Mouse (Mus musculus) testis, adult 2 months (tissue): ENCODE data around the gene Adgb. TPM values are rescaled to one million over a fixed set of nuclear protein-coding genes. Genes with fewer than 3 reads are reported as not detected.

Source experiments
- H3K27ac ChIP-seq: fragments of 200-500 bp; 2 replicates; pipeline ENCODE4 v1.5.1; 2012; ENCODE audit warnings: low read depth, low read length; ENCODE audit not compliant: control insufficient read depth, insufficient read depth
- H3K27me3 ChIP-seq: fragments of 200-500 bp; 2 replicates; pipeline ENCODE4 v1.6.1; 2012; ENCODE audit warnings: mild to moderate bottlenecking, low read length, moderate library complexity; ENCODE audit not compliant: control insufficient read depth, insufficient read depth
- H3K36me3 ChIP-seq: fragments of 200-500 bp; 2 replicates; pipeline ENCODE4 v1.6.1; 2012; ENCODE audit warnings: mild to moderate bottlenecking, low read length; ENCODE audit not compliant: control insufficient read depth, insufficient read depth
- H3K4me1 ChIP-seq: fragments of 200-500 bp; 2 replicates; pipeline ENCODE4 v1.6.1; 2012; ENCODE audit warnings: low read length; ENCODE audit not compliant: control insufficient read depth, insufficient read depth
- H3K4me3 ChIP-seq: fragments of 200-500 bp; 2 replicates; pipeline ENCODE4 v1.5.1; 2012; ENCODE audit warnings: low read depth, mild to moderate bottlenecking, low read length, moderate library complexity, mixed read lengths; ENCODE audit not compliant: control insufficient read depth
- CTCF ChIP-seq: fragments of 200-500 bp; IDR thresholded peaks from 2 replicates; pipeline ENCODE4 v1.5.1; 2012; ENCODE audit warnings: low read depth, mild to moderate bottlenecking, inconsistent platforms, low read length, moderate library complexity; ENCODE audit not compliant: control insufficient read depth, insufficient read depth, insufficient replicate concordance
- POLR2A ChIP-seq: fragments of 200-500 bp; IDR thresholded peaks from 2 replicates; pipeline ENCODE4 v1.6.1; 2012; ENCODE audit warnings: low read depth, mild to moderate bottlenecking, inconsistent platforms, low read length, moderate library complexity; ENCODE audit not compliant: control insufficient read depth
- polyA plus RNA-seq: library from polyadenylated mRNA; depleted of rRNA; stranded (reverse); fragments of >200 nt; gene quantifications from 2 replicates; pipeline ENCODE4 v1.2.3, GENCODE M21; 2012

The Adgb gene
- polyA plus RNA-seq, 1 experiment, result 16.1 TPM

DNA sequence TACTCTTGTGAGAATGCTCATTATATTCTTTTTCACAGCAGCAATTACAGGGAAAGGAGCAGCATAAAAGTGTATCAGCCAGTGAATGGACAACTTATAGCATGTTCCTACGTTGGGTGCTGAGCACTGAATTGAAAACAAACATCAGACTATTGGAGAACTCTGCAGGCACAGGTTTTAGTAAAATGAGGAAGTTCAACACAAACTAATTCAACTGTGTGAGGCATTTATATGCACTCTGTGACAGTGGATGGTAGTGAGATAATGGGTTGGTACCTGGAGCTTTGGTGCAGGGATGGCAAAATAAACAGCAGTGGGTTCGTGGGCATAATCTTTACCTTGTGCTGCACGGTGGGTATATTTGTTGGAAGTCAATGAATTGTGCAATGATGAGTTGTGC lies 121.6 kb downstream of the Adgb start:
- Histone ChIP-seq H3K27me3 (no peaks in the 10 kb centered on the region), H3K36me3 (no peaks in the 10 kb centered on the region), H3K27ac (no peak overlapping the region), H3K4me1 (no peaks in the 10 kb centered on the region), H3K4me3 (no peak overlapping the region)
- no peak for TF ChIP-seq POLR2A
- TF ChIP-seq CTCF, result no peak

DNA sequence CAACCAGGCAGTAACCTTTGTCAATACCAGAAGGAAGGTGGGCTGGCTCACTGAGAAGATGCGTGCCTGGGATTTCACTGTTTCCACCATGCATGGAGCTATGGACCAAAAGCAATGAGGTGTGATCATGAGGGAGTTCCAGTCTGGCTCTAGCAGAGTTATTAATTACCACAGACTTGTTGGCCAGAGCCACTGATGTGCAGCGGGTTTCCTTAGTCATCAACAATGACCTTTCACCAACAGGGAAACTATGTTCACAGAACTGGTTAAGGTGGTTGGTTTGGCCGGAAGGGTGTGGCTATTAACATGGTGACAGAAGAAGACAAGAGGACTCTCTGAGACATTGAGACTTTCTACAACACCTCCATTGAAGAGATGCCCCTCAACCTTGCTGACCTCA lies 128.2 kb downstream of the Adgb start:
- Histone ChIP-seq H3K4me3 (no peak overlapping the region), H3K4me1 (no peaks in the 10 kb centered on the region), H3K27ac (no peak overlapping the region), H3K27me3 (no peaks in the 10 kb centered on the region), H3K36me3 (no peaks in the 10 kb centered on the region)
- TF ChIP-seq CTCF (no peak), POLR2A (no peak)

DNA sequence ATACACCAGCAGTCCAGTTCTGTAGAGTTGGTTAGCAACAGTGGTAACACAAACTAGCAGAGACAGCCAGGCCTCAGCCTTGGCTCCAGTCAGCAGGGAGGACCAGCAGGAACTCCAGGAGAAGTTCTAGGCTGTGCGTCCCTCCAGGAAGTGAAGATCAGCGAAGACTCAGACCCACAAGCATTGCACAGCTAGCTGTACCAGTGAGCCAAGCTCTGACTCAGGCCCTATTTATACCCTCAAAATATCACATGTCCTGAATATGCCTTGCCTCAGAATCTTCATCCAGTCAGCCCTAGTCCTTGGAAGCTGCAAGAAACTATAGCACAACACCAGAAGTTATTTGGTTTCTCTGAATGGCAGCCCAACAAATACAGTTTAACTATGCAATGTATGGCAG lies 146.6 kb downstream of the Adgb start:
- no peak overlapping the region for H3K27ac ChIP-seq
- H3K27me3 ChIP-seq, result no peaks in the 10 kb centered on the region
- H3K4me3 ChIP-seq, result no peak overlapping the region
- no peak for TF ChIP-seq CTCF
- TF ChIP-seq POLR2A, result no peak
- no peaks in the 10 kb centered on the region for H3K36me3 ChIP-seq
- peaks cover 6% of the 10 kb centered on the region for H3K4me1 ChIP-seq

DNA sequence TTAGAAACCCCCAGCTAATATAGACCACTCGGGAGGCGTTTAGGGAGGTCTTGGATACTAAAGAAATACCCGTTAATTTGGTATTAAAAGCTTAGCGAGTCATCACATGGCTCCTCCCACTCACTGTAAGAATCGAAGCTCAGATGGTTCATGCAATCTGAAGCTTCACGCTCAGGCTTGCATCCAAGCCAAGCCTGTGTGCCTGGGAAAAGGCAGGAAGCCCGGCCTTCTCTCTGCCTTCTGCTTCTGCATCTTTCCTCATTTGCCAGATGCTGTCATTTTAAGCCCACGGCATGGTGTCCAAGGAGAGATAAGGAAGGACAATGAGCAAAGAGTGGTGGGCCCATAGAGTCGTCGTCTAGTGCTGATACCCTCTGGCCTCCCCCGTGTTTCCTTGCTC lies 149.2 kb downstream of the Adgb start:
- H3K4me1 ChIP-seq, result peaks cover 6% of the 10 kb centered on the region
- no peaks in the 10 kb centered on the region for H3K27me3 ChIP-seq
- H3K27ac ChIP-seq, result no peak overlapping the region
- no peak overlapping the region for H3K4me3 ChIP-seq
- H3K36me3 ChIP-seq, result no peaks in the 10 kb centered on the region
- no peak for TF ChIP-seq POLR2A
- TF ChIP-seq CTCF, result no peak

DNA sequence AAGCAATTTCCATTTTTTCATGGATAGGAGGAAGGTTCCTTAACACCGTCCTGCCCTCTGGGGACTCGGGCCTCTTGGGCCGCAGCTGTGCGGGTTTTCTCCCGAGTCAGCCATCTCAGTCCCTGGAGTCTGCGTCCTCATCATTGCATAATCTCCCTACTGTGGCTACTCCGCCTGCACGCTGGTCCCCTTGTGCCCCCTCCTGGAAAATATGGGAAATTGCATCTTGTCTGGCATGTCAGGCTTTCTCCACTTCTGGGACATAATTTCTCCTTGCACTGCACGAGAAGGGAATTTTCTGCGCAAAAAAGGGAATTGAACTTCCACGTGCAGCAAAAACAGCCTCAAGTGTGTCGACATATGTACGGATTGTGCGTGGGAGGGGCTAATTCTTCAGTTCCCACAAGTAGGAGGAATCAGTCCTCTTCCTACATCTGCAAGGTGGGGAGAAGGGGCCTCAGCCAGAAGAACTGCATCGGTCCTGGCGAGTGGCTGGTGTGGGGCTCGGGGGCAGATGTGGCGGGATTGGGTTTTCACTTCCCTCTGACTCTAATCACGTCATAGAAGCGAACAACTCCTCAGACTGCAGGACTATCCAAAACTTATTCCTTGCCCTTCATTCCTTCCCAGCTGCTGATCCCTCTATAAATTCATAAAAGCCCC lies 150.9 kb downstream of the Adgb start:
- no peaks in the 10 kb centered on the region for H3K27me3 ChIP-seq
- H3K27ac ChIP-seq, result no peak overlapping the region
- peak overlapping the region; percentile 8 for H3K4me3 ChIP-seq
- no peaks in the 10 kb centered on the region for H3K36me3 ChIP-seq
- TF ChIP-seq CTCF (peak; percentile 80; the same call in 1 of the 2 replicates), POLR2A (no peak)
- H3K4me1 ChIP-seq, result peaks cover 6% of the 10 kb centered on the region

DNA sequence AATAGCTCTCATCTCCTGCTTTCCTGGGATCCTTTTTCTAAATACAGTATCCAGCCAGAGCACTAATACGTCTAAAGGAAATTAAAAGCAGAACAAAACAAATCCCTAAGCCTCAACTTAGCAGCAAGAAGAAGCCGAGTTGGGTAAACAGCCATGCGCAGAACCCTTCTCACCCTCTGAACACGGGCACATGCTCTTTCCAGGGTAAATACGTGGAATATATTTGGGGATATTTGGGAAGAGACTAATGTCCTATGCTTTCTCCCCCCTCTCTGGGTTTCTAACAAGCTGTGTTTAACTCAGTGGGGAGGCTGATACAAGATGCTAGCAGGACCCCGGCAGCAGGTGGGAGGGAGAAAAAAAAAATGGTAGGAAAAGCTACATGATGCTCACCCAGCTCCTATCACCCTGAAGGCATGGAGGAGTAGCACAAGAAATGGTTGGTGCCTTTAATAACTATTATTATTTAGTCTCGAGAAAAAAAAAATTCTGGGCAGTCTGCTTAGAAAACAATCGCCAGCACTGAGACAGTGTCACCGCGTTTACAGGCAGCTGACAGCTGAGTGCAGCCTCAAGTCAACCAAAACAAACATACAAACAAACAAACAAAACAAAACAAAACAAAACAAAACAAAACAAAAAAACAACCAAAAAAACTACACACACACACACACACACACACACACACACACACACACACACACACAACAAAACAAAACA lies 151.6 kb downstream of the Adgb start:
- Histone ChIP-seq H3K4me1 (peaks cover 6% of the 10 kb centered on the region), H3K36me3 (no peaks in the 10 kb centered on the region), H3K4me3 (no peak overlapping the region), H3K27me3 (no peaks in the 10 kb centered on the region), H3K27ac (no peak overlapping the region)
- TF ChIP-seq POLR2A (no peak), CTCF (no peak)

DNA sequence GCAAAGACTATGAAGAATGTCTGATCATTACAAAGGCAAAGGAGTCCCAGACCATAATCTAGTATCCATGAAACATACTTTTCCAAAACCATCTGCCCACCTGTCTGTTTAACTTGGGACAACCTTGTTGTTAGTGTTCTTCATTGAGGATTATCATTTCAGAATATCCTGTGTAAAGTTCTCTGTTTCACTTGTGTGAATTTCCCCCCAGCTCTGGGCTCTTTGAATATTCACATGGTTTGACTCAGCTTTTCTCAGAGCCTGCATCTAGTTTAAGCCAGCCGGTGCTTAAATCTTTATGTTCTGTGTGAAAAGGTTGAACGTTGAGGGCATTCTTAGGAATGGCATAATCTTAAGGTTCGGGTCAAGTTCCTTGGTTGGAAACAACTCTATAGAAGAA lies 154.0 kb downstream of the Adgb start:
- no peaks in the 10 kb centered on the region for H3K36me3 ChIP-seq
- no peak overlapping the region for H3K4me3 ChIP-seq
- H3K27ac ChIP-seq, result no peak overlapping the region
- peaks cover 6% of the 10 kb centered on the region for H3K4me1 ChIP-seq
- TF ChIP-seq POLR2A (no peak), CTCF (no peak)
- H3K27me3 ChIP-seq, result no peaks in the 10 kb centered on the region

DNA sequence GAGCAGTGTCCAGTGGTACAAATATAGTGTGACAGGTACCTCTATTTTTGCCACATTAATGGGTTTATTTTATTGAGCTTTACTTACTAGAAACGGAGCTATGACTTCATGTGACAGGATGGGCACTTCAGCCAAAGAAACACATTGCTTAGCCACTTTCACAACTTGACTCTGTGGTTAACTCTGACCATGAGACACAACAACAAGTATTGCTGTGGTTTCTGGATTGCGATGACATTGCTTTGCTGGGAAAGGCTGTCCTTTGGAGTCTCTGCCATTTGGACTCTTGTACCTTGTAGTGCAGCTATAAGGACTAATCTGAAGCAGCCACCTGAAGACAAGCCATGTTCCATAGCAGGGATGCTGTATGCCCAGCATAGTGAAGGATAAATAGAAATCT lies 156.5 kb downstream of the Adgb start:
- Histone ChIP-seq H3K4me3 (no peak overlapping the region), H3K27ac (no peak overlapping the region), H3K4me1 (no peaks in the 10 kb centered on the region; the same call in 1 of the 2 replicates), H3K36me3 (no peaks in the 10 kb centered on the region), H3K27me3 (no peaks in the 10 kb centered on the region)
- TF ChIP-seq CTCF (no peak), POLR2A (no peak)
